Mouse (Mus musculus) mouse trophoblast stem cell (cell line): ENCODE data around the gene Actl6a.

ENCODE experiments used
- in situ Hi-C, 2 experiments: fragments of 300-500 bp; cut with MseI, MboI; formaldehyde crosslinking; loops; 2 replicates in 1 of 2; 3 replicates in 1 of 2; pipeline ENCODE4 v1.15.1; 2025

Gene Actl6a

DNA sequence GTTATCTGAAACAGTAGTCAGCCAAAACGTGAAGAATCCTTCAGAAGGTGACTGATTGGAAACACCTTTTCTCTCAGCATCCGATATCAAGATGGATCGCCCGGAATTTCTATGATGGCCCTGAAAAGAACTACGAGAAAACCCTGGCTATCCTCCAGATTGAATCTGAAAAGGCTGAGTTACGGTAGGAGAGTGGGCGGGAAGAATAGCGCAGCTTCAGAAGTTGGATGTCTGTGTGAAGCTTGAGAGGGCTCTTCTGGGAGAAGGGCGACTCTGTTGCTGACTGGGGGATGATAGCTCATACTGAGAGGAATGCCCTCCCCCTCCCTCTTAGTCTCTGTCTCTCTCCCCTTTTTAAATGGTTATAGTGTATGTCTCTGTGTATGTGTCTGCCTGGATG, 42.3 kb downstream of the Actl6a start:
- in situ Hi-C loops = no loop called here

DNA sequence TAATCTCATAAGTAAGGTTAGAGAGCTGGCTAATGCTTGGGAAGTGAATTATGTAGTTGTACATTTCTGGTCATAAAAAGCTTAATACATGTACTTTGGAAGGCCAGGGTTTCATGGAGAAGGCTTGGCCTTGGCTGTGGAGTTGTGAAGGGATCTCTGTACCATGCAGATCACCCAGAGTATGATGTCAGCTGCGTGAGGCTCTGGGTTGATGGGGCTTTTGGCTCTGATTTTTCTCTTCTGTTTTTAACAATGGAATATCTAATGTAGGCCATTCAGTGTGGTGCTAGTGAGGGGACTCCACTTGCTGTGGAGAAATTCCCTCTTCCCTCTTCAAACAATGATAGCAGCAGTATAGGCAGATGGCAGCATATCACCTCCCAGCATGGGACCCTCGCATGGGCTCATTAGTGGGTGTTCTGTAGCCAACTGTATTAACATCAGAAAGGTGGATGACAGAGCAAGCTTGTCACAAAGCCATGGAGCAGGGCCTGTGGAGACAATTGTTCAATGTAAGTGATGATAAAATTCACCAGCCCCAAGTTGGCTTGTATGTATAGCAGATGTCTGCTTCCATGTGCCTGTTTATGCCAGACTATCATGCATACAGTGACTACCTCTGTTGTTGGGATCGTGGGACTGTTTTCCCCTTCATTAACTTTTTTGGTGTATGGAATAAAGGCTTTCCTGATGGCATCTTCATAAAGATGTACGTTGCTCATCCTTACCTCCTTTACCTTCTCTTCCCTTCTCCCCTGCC, 43.9 kb downstream of the Actl6a start:
- in situ Hi-C loops = no loop called here

DNA sequence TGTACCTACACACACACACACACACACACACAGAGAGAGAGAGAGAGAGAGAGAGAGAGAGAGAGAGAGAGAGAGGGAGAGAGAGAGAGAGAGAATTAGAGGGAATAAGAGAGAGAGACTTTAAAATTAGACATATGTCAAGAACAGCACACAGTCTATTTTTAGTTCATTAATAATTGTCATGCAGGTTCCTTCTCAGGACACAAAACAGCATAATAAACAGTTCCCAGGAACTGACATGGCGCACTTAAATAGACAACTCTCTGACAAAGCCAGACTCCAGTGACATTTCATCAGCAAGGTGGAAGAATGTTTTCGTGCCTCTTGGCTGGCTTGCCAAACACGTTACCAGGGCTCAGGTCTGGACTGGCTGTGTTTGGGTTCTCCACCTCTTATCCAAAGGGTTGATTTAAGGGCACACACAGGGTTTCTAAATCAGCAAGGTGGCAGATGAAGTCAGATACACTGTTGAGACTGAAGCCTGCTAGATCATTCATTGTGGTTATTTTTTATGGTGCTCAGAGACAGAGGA, 48.4 kb downstream of the Actl6a start:
- in situ Hi-C loops = no loop called here

DNA sequence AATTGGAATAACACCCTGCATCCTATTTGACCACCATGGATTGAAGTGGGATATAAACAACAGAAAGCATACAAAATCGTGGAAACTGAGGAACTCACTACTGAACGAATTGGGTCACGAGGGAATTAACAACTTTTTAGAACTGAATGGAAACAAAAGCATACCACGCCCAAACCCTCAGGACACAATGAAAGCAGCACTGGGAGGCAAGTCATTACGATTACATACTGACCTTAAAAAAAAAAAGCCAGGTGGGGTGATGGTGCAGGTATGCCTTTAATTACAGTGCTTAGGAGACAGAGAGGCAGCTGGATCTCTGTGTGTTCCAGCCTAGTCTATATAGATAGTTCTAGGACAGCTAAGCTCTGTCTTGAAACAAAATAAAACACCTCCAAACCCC, 53.1 kb downstream of the Actl6a start:
- in situ Hi-C loops = no loop called here

DNA sequence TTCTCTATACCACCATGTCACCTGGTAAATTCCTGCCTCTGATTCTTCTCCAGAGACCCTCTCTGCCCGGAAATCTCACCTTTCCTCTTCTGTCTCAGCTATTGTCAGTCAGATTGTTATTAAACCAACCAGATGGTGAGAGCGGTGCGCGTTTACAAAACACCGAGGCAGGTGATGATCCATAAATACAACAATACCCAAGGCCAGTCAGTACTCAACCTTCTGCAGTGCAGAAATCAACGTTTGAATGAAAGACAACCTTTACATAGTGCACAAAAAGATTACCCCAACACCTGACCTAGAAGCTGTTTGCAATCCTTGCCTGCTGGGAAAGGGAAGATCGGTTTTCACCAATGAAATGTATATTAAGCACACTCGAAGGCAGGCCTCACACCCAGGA, 56.9 kb downstream of the Actl6a start:
- in situ Hi-C loops = no loop called here

DNA sequence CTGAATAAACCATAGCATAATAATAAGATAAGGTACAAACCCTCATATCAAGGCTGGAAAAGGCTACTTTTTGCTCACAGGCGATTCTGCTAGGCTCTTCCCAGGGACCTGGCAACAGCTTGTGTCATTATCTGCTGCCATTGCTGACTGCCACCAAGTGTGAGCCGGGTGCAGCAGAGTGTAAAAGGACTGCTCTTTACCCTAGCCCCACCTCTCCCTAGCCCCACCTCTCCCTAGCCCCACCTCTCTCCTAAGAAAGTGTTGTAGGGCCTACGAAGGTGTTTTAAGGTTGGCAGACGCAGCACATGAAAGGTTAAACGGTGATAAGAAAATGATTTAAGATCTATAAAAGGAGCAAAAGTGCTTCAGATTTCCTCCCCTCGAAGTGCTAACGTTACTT, 57.8 kb downstream of the Actl6a start:
- in situ Hi-C loops = no loop called here

DNA sequence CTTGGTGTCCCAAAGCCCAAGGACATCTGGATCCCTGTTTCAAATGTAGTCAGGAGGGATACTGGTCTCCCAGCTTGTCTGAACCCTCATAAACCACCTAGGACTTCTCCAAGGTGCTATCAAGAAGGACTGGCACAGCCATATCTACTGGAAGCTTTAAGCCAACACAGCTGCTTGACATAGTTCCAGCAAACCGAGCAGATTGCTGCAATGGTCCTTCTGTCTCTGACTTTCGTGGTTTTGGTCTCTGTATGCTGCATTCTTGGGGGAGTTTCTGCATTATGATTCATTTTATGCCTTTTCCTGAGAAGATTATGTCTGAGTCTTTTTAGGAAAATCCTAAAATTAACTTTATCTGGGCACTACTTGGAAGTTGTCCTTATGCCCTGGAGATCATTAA, 64.7 kb downstream of the Actl6a start:
- in situ Hi-C loops = no loop called here
